ENCODE assay signal across 7 mouse cellular contexts in the genomic region with DNA sequence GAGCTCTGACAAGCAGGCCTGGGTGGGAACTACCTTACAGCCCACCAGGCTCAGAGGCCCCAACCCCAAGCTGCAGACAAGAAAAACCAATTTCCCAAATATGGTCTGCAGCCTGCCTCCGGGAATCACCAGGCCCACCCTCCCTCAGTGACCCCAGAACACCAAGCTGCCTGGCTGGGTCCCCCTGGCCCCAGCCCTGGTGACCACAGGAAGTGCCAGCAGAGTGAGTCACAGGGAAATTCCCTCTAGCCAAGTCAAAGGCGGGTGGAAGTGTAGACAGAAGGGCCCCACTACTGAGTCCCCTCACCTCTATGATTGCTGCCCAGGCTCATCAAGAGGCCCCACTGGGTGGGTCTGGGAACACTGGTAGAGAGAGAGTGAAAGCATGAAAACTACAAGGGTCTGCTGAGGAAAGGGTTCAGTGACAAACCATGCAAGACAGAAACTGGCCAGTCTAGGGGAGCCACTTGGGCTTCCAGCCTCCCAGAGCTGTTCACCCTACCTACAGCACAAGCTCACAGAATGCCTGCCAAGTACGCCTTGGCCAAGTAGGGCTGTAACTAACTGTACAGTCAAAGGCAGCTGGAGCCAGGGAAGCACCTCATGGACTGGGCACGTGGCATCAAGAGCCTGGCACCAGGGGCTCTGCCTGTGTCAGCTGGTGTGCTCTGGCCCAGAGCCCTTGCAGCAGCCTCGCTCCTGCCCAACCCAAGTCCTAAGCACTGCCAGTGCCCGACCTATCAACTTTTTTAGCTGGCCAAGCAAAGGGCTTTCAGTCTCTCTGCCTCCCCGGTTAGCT. TPM values are rescaled to one million over a fixed set of nuclear protein-coding genes. Genes with fewer than 3 reads are reported as not detected.
DNase-seq lines count a peak whose midpoint lies in the region; ATAC-seq and TF ChIP-seq lines count a peak whose summit lies in the region.

No protein-coding gene starts in this region.

- no peak overlapping the region for H3K4me2 ChIP-seq in hindbrain, embryonic 15.5 days

- peak; percentile 96 for DNase-seq in adipocyte (ENCODE audit: low spot score)
- DNase-seq in cerebellum, adult 11-12 months = peak; percentile 83
- peak; percentile 86 to 93 for DNase-seq in gastrocnemius, adult 8-10 months (ENCODE audit: low spot score in 2 of 2)
- peak in 1 of 2 experiments; percentile 62 for DNase-seq in left cerebral cortex, adult 2 months (ENCODE audit: extremely low spot score in 1 of 2, low spot score in 2 of 2)
- peak; percentile 91 for DNase-seq in lung, postnatal 36 days
- DNase-seq in retina, postnatal 1 day = no peak

- no peaks in the 10 kb centered on the region for H3K9me3 ChIP-seq in hindbrain, embryonic 15.5 days

- no peaks in the 10 kb centered on the region for H3K36me3 ChIP-seq in hindbrain, embryonic 15.5 days

- 63% methylated on average over 7 of the region's 7 CpGs for WGBS in hindbrain, embryonic 15.5 days

- ATAC-seq in hindbrain, embryonic 15.5 days (ENCODE audit: low FRiP score, low read depth) = peak; percentile 82

- H3K27ac ChIP-seq in hindbrain, embryonic 15.5 days (replicated peaks) = peak overlapping the region; percentile 56
- H3K27ac ChIP-seq in left cerebral cortex, adult 2 months = peak overlapping the region; percentile 79

- TF ChIP-seq CTCF in left cerebral cortex, adult 2 months (IDR thresholded peaks at IDR 0.05) = no peak

- no peak overlapping the region for H3K9ac ChIP-seq in hindbrain, embryonic 15.5 days

- H3K4me1 ChIP-seq in hindbrain, embryonic 15.5 days (replicated peaks) = peaks cover 48% of the 10 kb centered on the region

- intact Hi-C loops in left cerebral cortex, adult 2 months (cut with DNase I) = no loop called here

- H3K27me3 ChIP-seq in hindbrain, embryonic 15.5 days = no peaks in the 10 kb centered on the region

- H3K4me3 ChIP-seq in hindbrain, embryonic 15.5 days = no peak overlapping the region
- no peak overlapping the region for H3K4me3 ChIP-seq in left cerebral cortex, adult 2 months

RNA-seq across cellular contexts. Expression of a gene that starts 17.3 kb away (rescaled TPM):
- 10 to 100 TPM; 10.7 to 11.1 (median 10.8) TPM for total RNA-seq in gastrocnemius, adult 8-10 months (2022)
- 46.5 and 54.2 TPM in 2 replicates for polyA plus RNA-seq in hindbrain, embryonic 15.5 days (2015; fragmentation: Nextera tagmentation; extraction: Ambion mirVana)
- 10 to 100 TPM; 49.3 to 54.2 TPM for total RNA-seq in left cerebral cortex, adult 2 months (2021)

RNA-seq across cellular contexts. Expression of a gene that starts 35.5 kb away (rescaled TPM):
- under 1 TPM in 1 of 4 experiments, not detected in 3; 0.35 TPM for total RNA-seq in gastrocnemius, adult 8-10 months (2022)
- 1.00 and 1.9 TPM in 2 replicates for polyA plus RNA-seq in hindbrain, embryonic 15.5 days (2015; fragmentation: Nextera tagmentation; extraction: Ambion mirVana)
- not detected for total RNA-seq in left cerebral cortex, adult 2 months (2021)

Comparison
In these comparisons a context has a peak if more than half of its experiments do, and no peak if none do; other contexts are left out.
1. RNA of a gene that starts 17.3 kb away (total RNA-seq): 49.3 to 54.2 TPM in left cerebral cortex, adult 2 months; 10.7 to 11.1 TPM in gastrocnemius, adult 8-10 months; every median in the first group is over 4 times any median in the second.